Mouse (Mus musculus) CH12.LX (cell line): Measurements from ENCODE around the gene Wdr83.

ENCODE experiments used
- CTCF ChIP-seq, 2 experiments: IDR thresholded peaks in 1 of 2; conservative IDR thresholded peaks in 1 of 2; 2 replicates each; pipeline ENCODE4 v1.5.1; 2011 to 2012; ENCODE audit warnings: low read depth in 2 of 2, low read length in 2 of 2, improper control_type of control experiment in 1 of 2, inconsistent platforms in 1 of 2, mild to moderate bottlenecking in 1 of 2, moderate library complexity in 1 of 2
- ELF1 ChIP-seq: IDR thresholded peaks from 2 replicates; pipeline ENCODE4 v1.6.1; 2014; ENCODE audit warnings: low read depth, mild to moderate bottlenecking, inconsistent platforms, low read length, improper control_type of control experiment
- GABPA ChIP-seq: IDR thresholded peaks from 2 replicates; pipeline ENCODE4 v1.6.1; 2012; ENCODE audit warnings: low read depth, low read length, improper control_type of control experiment, inconsistent platforms; ENCODE audit not compliant: insufficient replicate concordance
- MAX ChIP-seq: IDR thresholded peaks from 2 replicates; pipeline ENCODE4 v1.6.1; 2011; ENCODE audit warnings: low read length, improper control_type of control experiment
- POLR2A ChIP-seq: IDR thresholded peaks from 2 replicates; pipeline ENCODE4 v1.6.1; 2011; ENCODE audit warnings: low read depth, mild to moderate bottlenecking, improper control_type of control experiment, low read length
- ZNF384 ChIP-seq: IDR thresholded peaks from 2 replicates; pipeline ENCODE4 v1.6.1; 2012; ENCODE audit warnings: low read depth, low read length, improper control_type of control experiment, inconsistent platforms

DNA sequence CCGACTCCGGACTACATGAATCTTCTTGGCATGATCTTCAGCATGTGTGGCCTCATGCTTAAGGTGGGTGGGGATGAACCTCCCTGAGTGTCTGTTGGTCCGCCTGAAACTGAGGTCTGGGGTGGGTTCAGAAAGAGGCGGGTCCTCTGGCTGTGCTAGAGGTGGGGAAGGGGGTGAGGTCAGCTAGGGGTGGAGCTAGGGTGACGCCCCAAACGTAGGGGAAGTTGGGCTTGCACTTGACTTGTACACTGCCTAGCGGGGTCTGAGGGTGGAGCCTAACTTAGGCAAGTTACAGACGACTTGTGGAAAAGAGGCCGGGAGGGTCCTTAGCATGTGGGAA is at the start of gene Wdr83:
- no peak for TF ChIP-seq ELF1
- TF ChIP-seq GABPA, result no peak
- no peak for TF ChIP-seq ZNF384
- TF ChIP-seq CTCF (conservative IDR thresholded peaks at IDR 0.05 in 1 of 2, IDR thresholded peaks at IDR 0.05 in 1 of 2; ENCODE audit: low read depth in 2 of 2, low read length in 2 of 2), result no peak
- no peak; the same call in 1 of the 2 replicates for TF ChIP-seq MAX
- peak; percentile 68 for TF ChIP-seq POLR2A
